Mouse (Mus musculus) adrenal gland, postnatal 10 days (tissue): ENCODE results near the gene Chil5. TPM values are rescaled to one million over a fixed set of nuclear protein-coding genes. Genes with fewer than 3 reads are reported as not detected.

Experiments used
- total RNA-seq, 2 experiments: library from RNA; stranded (reverse); gene quantifications; 2 replicates each; pipeline ENCODE4 v1.2.3; 2021

Gene Chil5
- total RNA-seq, 2 experiments from 2014 or later = not detected

Other genes starting within 250 kb of the Chil5 start
- gene Rap1a, start 231.5 kb downstream of the Chil5 start, total RNA-seq = 100 to 1,000 TPM; 167 to 181 TPM
- under 1 TPM in 1 of 2 experiments, not detected in 1; 0.54 TPM for gene Adora3, start 162.0 kb downstream of the Chil5 start, total RNA-seq
- gene Tmigd3, start 161.9 kb downstream of the Chil5 start, total RNA-seq = under 1 TPM in 1 of 2 experiments, not detected in 1; 0.33 TPM
- 1 to 10 TPM; 1.6 TPM for gene I830077J02Rik, start 100.2 kb downstream of the Chil5 start, total RNA-seq
- 10 to 100 TPM; 59.0 to 60.8 TPM for gene Wdr77, start 73.4 kb downstream of the Chil5 start, total RNA-seq
- 100 to 1,000 TPM; 533 to 569 TPM for gene Atp5f1, start 72.7 kb downstream of the Chil5 start, total RNA-seq
- gene Ovgp1, start 59.1 kb downstream of the Chil5 start, total RNA-seq = 1 to 10 TPM in 1 of 2 experiments, under 1 TPM in 1; 0.75 to 2.8 TPM
- not detected for gene Pifo, start 18.2 kb downstream of the Chil5 start, total RNA-seq
- not detected for gene Chia1, start 80.4 kb upstream of the Chil5 start, total RNA-seq
- gene Chil3, start 134.8 kb upstream of the Chil5 start, total RNA-seq = 1 to 10 TPM; 6.3 to 6.5 TPM
- not detected for gene Chil4, start 186.7 kb upstream of the Chil5 start, total RNA-seq